ENCODE assay signal across 9 mouse cellular contexts in genomic region chr17:34026221-34026620, GRCm38 (mm10). TPM values are rescaled to one million over a fixed set of nuclear protein-coding genes. Genes with fewer than 3 reads are reported as not detected.
A peak's percentile ranks its signal among the peaks of the same experiment; 100 is the strongest.
DNase-seq lines count a peak whose midpoint lies in the region; ATAC-seq and TF ChIP-seq lines count a peak whose summit lies in the region.
"Had no signal": no experiment of that assay in that cellular context is flagged by ENCODE, and none has a peak within 500 bp of the region (broad histone marks: within the 10 kb centered on the region; RNA-seq: fewer than 3 reads in every experiment).

No protein-coding gene starts in this region.

- H3K4me1 ChIP-seq in megakaryocyte, embryonic 14.5 days, result peaks cover 72% of the 10 kb centered on the region
- peaks cover 38% of the 10 kb centered on the region for H3K4me1 ChIP-seq in hindbrain, postnatal 0 days (ENCODE audit: insufficient read depth, low read length)
- H3K4me1 ChIP-seq in neural tube, embryonic 12.5 days, result peaks cover 67% of the 10 kb centered on the region

- no peaks in the 10 kb centered on the region for H3K27me3 ChIP-seq in megakaryocyte, embryonic 14.5 days (replicated peaks)
- H3K27me3 ChIP-seq in hindbrain, postnatal 0 days (ENCODE audit: insufficient read depth, low read length), result no peaks in the 10 kb centered on the region
- no peaks in the 10 kb centered on the region for H3K27me3 ChIP-seq in neural tube, embryonic 12.5 days (replicated peaks)

- DNase-seq in cerebellum, postnatal 14 days, result peak; percentile 17 to 37
- no peak for DNase-seq in cerebellum, adult 8-10 months
- DNase-seq in hindbrain, postnatal 0 days (ENCODE audit: low spot score), result no peak
- DNase-seq in natural killer cell, adult 2 months (ENCODE audit: low spot score in 2 of 2), result no peak
- no peak for DNase-seq in urinary bladder, postnatal 4 days (ENCODE audit: low spot score in 2 of 2)

- WGBS in hindbrain, postnatal 0 days, result 8% methylated on average over 2 of the region's 2 CpGs
- WGBS in neural tube, embryonic 12.5 days, result 24% methylated on average over 2 of the region's 2 CpGs

- 0 out of 2 replicates have a peak overlapping the region, but pooled peaks have one; percentile 92 for H3K9ac ChIP-seq in hindbrain, postnatal 0 days (replicated peaks; ENCODE audit: low read length)
- peak overlapping the region; percentile 96 for H3K9ac ChIP-seq in neural tube, embryonic 12.5 days

- peaks cover 54% of the 10 kb centered on the region for H3K36me3 ChIP-seq in megakaryocyte, embryonic 14.5 days (replicated peaks; ENCODE audit: low read length)
- peaks cover 18% of the 10 kb centered on the region for H3K36me3 ChIP-seq in hindbrain, postnatal 0 days (ENCODE audit: insufficient read depth, low read length)
- peaks cover 41% of the 10 kb centered on the region for H3K36me3 ChIP-seq in neural tube, embryonic 12.5 days

- ATAC-seq in megakaryocyte, adult 5-6 weeks (ENCODE audit: poor library complexity, severe bottlenecking), result no peak
- no peak for ATAC-seq in hindbrain, postnatal 0 days
- ATAC-seq in neural tube, embryonic 12.5 days (ENCODE audit: low FRiP score, low read depth), result no peak

- H3K4me2 ChIP-seq in hindbrain, postnatal 0 days (ENCODE audit: low read depth, low read length), result peak overlapping the region; percentile 98
- peak overlapping the region; percentile 98 for H3K4me2 ChIP-seq in neural tube, embryonic 12.5 days (replicated peaks)

- no peak for TF ChIP-seq CTCF in hindbrain, postnatal 0 days (IDR thresholded peaks at IDR 0.05; ENCODE audit: low read depth)

- H3K27ac ChIP-seq in hindbrain, postnatal 0 days, result peak overlapping the region; percentile 97
- peak overlapping the region; percentile 95; the same call in 1 of the 2 replicates for H3K27ac ChIP-seq in neural tube, embryonic 12.5 days
- H3K27ac ChIP-seq: left cerebral cortex, adult 2 months had no signal

- peak overlapping the region; percentile 96 for H3K4me3 ChIP-seq in megakaryocyte, embryonic 14.5 days (replicated peaks)
- H3K4me3 ChIP-seq in hindbrain, postnatal 0 days (ENCODE audit: low read length), result no peak overlapping the region
- peak overlapping the region; percentile 11; the same call in 1 of the 2 replicates for H3K4me3 ChIP-seq in neural tube, embryonic 12.5 days
- H3K4me3 ChIP-seq: left cerebral cortex, adult 2 months had no signal

- H3K9me3 ChIP-seq in megakaryocyte, embryonic 14.5 days, result peaks cover 17% of the 10 kb centered on the region
- no peaks in the 10 kb centered on the region for H3K9me3 ChIP-seq in hindbrain, postnatal 0 days (ENCODE audit: low read length)
- no peaks in the 10 kb centered on the region for H3K9me3 ChIP-seq in neural tube, embryonic 12.5 days

RNA-seq across cellular contexts. Expression of gene H2-Ke6, which starts 1.6 kb away (rescaled TPM):
- 12.4 and 22.2 TPM in 2 replicates for polyA plus RNA-seq in megakaryocyte, embryonic 14.5 days (2012; ENCODE audit: insufficient read depth, low replicate concordance)
- total RNA-seq in megakaryocyte, adult 5-6 weeks (2015), result 67.7 and 84.3 TPM in 2 replicates
- 34.6 and 35.5 TPM in 2 replicates for total RNA-seq in megakaryocyte, adult 5-6 weeks (2017)
- 78.3 and 87.4 TPM in 2 replicates for total RNA-seq in hindbrain, postnatal 0 days (2014; rRNA removed)
- 74.9 and 78.9 TPM in 2 replicates for polyA plus RNA-seq in hindbrain, postnatal 0 days (2015; fragmentation: Nextera tagmentation; extraction: Ambion mirVana)
- 61.3 and 70.6 TPM in 2 replicates for polyA plus RNA-seq in neural tube, embryonic 12.5 days (2016; fragmentation: Nextera tagmentation; extraction: Ambion mirVana)

RNA-seq across cellular contexts. Expression of gene Ring1, which starts 1.7 kb away (rescaled TPM):
- 5.3 and 24.9 TPM in 2 replicates for polyA plus RNA-seq in megakaryocyte, embryonic 14.5 days (2012; ENCODE audit: insufficient read depth, low replicate concordance)
- total RNA-seq in megakaryocyte, adult 5-6 weeks (2015), result 5.3 and 6.7 TPM in 2 replicates
- total RNA-seq in megakaryocyte, adult 5-6 weeks (2017), result 7.9 and 9.6 TPM in 2 replicates
- total RNA-seq in hindbrain, postnatal 0 days (2014; rRNA removed), result 19.1 and 22.1 TPM in 2 replicates
- polyA plus RNA-seq in hindbrain, postnatal 0 days (2015; fragmentation: Nextera tagmentation; extraction: Ambion mirVana), result 19.2 and 20.0 TPM in 2 replicates
- 25.9 and 30.7 TPM in 2 replicates for polyA plus RNA-seq in neural tube, embryonic 12.5 days (2016; fragmentation: Nextera tagmentation; extraction: Ambion mirVana)

RNA-seq across cellular contexts. Expression of gene Slc39a7, which starts 5.3 kb away (rescaled TPM):
- 63.6 and 95.7 TPM in 2 replicates for polyA plus RNA-seq in megakaryocyte, embryonic 14.5 days (2012; ENCODE audit: insufficient read depth, low replicate concordance)
- total RNA-seq in megakaryocyte, adult 5-6 weeks (2015), result 5.4 and 6.4 TPM in 2 replicates
- 72.5 and 83.1 TPM in 2 replicates for total RNA-seq in megakaryocyte, adult 5-6 weeks (2017)
- total RNA-seq in hindbrain, postnatal 0 days (2014; rRNA removed), result 188 and 250 TPM in 2 replicates
- polyA plus RNA-seq in hindbrain, postnatal 0 days (2015; fragmentation: Nextera tagmentation; extraction: Ambion mirVana), result 148 and 150 TPM in 2 replicates
- polyA plus RNA-seq in neural tube, embryonic 12.5 days (2016; fragmentation: Nextera tagmentation; extraction: Ambion mirVana), result 172 and 173 TPM in 2 replicates

RNA-seq across cellular contexts. Expression of gene Rxrb, which starts 5.4 kb away (rescaled TPM):
- 66.5 and 117 TPM in 2 replicates for polyA plus RNA-seq in megakaryocyte, embryonic 14.5 days (2012; ENCODE audit: insufficient read depth, low replicate concordance)
- 19.6 and 23.4 TPM in 2 replicates for total RNA-seq in megakaryocyte, adult 5-6 weeks (2015)
- 23.7 and 27.2 TPM in 2 replicates for total RNA-seq in megakaryocyte, adult 5-6 weeks (2017)
- 51.5 and 64.8 TPM in 2 replicates for total RNA-seq in hindbrain, postnatal 0 days (2014; rRNA removed)
- 48.7 and 49.2 TPM in 2 replicates for polyA plus RNA-seq in hindbrain, postnatal 0 days (2015; fragmentation: Nextera tagmentation; extraction: Ambion mirVana)
- 65.2 and 69.1 TPM in 2 replicates for polyA plus RNA-seq in neural tube, embryonic 12.5 days (2016; fragmentation: Nextera tagmentation; extraction: Ambion mirVana)

RNA-seq across cellular contexts. Expression of gene Col11a2, which starts 13.0 kb away (rescaled TPM):
- polyA plus RNA-seq in megakaryocyte, embryonic 14.5 days (2012; ENCODE audit: insufficient read depth, low replicate concordance), result 19.6 and 36.5 TPM in 2 replicates
- 0.36 and 0.87 TPM in 2 replicates for total RNA-seq in megakaryocyte, adult 5-6 weeks (2015)
- total RNA-seq in megakaryocyte, adult 5-6 weeks (2017), result 1.2 and 1.5 TPM in 2 replicates
- total RNA-seq in hindbrain, postnatal 0 days (2014; rRNA removed), result 12.1 and 16.7 TPM in 2 replicates
- polyA plus RNA-seq in hindbrain, postnatal 0 days (2015; fragmentation: Nextera tagmentation; extraction: Ambion mirVana), result 5.4 TPM in 2 replicates
- 5.7 and 6.3 TPM in 2 replicates for polyA plus RNA-seq in neural tube, embryonic 12.5 days (2016; fragmentation: Nextera tagmentation; extraction: Ambion mirVana)

Comparison
In these comparisons a context has a peak if more than half of its experiments do, and no peak if none do; other contexts are left out.
1. DNase-seq: peak in cerebellum, postnatal 14 days (2 of 2); none in cerebellum, adult 8-10 months (single experiment), hindbrain, postnatal 0 days (single experiment), natural killer cell, adult 2 months (0 of 2) and urinary bladder, postnatal 4 days (0 of 2).